Mouse (Mus musculus): Measurements from ENCODE around the gene Tmem9.

The Tmem9 gene

DNA sequence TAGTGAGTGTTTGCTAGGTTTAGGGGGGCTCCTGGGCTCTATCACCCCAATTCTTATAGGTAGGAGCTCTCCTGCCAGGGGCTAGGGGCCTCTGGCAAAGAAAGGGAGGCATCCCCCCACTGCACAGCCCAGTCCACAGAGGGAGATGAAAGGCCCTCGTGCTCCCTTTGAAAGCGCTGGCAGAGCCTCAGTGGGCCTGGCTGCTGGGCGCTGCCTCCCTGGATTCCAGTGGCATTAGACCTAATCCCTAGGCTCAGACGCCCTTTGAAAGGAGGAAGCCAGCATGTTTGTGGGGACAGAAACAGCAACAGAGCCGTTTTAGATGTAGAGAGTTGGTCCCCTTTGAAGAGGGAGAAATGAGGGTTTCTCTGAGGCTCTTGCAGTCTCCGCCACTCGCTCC is 22.3 kb downstream of the Tmem9 start:
- DNase-seq (ENCODE audit: low read depth, low spot score), result no peak

DNA sequence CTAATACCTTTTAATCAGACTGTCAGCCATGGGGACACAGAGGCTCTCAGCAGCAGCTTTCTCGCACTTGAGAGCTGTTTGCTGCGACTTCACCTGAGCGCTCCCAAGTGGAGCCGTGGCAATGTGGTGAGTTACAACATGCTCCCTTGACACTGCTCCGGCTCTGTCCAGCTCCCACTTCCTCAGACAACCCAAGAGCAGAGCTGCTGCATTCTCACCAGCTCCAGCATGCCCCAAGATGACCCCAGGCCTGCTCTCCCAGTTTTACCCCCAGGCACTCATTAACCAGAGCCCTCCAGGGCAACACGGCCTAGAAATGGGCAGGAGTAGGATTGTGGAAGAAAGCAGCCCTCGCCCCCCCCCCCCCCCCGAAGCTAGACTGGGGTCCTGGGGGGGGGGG is 23.7 kb downstream of the Tmem9 start:
- DNase-seq (ENCODE audit: low read depth, low spot score), result no peak

DNA sequence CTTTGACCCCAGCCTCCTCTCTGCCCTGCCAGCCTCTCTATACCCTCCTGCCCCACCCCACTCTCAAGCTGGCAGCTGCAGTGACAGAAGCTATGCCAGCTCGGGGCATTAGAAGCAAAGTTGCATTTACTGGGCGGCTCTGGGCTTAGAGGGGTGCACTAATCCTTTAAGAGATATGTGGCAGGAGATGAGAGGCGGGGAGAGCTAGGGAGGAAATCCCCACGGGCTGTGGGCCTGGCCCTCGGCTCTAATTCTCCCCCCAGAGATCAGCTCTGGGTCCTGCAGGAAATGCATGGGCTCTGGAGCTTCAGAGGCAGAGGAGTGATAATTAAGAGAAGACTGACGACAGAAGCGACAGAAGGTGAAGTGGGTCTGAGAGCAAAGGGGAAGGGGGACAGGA is 25.0 kb downstream of the Tmem9 start:
- DNase-seq (ENCODE audit: low read depth, low spot score), result no peak

DNA sequence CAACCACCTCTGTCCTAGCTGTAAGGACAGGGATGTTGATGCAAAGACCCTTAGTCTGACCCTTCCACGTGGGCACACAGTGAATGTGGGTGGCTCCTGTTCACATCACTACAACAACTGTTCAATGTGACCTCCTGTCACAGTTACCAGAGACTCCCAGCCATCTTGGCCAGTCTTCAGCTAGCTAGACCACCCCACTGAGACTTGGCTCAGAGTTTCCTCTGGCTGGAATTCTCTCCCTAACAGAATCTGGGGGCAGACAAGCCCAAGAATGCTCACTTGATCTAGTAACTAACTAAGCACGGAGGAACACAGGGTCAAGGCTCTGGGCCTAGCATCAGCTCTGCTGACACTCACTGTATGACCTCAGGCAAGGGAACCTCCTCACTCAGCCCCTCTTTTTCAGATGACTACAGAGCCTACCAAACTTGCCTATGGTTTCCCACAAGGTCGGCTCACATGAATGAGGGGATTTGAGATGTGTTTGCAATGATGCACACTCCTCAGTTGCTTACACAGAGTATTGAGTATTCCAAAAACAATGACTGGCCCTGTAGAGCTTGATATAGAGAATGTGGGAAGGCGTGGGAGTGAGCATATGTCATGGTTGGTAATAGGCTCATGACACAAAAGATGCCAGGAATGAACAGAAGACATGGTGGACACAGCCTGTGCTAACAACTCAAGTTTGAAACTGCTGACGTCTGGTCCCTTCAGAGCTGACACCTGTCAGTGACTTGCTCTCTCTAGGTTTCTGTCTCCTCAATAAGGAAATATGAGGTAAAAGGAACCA is 31.0 kb downstream of the Tmem9 start:
- DNase-seq (ENCODE audit: low read depth, low spot score), result no peak

DNA sequence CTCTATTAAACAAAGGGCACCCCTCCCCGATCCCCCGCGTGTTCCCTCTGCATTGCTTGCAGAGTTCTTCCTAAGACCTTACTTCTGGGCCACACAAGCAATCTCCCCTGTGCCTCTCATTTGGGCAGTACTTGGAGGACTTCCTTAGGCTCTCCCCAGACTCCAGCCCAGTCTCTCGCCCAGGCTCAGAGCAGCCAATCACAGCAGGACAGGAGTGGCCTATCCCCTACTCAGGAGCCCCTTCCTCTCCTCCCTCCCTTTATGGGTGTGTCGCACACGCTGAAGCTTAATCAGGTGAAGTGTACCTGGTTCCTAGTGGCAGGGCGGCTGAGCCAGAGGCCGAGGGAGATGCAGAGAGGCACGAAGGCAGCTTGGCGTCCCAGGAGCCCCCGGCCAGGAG is 32.5 kb downstream of the Tmem9 start:
- DNase-seq (ENCODE audit: low read depth, low spot score), result no peak

DNA sequence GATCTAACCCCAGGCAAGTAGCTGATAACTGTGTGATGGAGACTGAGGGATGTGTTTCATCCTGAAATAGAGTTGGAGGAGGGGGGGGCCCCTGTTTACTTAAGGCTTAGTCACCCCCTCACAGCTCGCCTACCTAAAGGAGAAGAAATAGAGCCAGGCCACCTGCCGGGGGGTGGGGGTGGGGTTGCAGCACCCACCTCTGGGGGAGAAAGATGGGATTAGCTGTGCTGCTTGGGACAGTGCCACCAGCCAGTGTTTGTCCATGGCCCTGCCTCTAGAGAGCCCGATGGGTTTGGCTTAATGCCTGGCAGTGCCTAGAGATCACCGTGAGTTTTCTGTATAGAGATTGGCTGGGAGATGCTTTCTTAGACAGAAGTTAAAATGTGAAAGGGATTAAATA is 32.9 kb downstream of the Tmem9 start:
- no peak for DNase-seq (ENCODE audit: low read depth, low spot score)

DNA sequence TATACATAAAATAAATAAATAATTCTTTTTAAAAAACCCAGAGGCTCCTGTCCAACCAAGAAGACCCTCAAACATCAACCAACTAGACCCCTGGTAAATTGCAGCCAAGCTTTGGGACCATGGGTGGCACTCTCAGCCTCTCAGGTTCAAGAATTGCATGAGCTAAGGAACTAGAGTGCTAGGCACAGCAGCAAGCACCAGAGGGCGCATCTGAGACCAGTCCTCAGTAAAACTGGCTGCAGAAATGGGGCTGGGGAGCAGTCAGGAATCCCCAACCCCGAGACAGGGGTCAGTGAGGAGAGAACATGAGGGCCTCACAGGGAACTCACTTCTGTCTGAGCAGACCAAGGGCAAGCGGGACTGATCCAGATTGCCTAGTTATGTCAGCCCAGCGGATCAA is 37.8 kb downstream of the Tmem9 start:
- DNase-seq (ENCODE audit: low read depth, low spot score), result peak; percentile 77

DNA sequence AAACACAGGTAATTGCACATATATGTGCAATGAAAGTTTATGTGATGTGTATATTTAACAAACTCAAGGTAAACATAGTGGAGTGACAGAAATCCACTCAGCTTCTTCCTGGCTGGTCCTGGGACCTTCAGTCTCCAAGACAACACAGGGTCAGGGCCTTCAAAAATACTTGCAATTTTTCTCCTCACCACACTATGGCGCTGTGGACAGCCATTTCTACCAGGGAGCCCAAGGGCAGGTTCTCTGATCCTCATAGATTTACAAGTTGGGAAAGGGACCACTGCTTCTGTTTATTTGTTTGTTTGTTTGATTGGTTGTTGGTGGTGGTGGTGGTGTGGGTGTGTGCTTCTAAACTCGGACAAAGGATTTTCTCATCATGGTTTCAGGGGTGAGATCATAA is 39.5 kb downstream of the Tmem9 start:
- peak; percentile 43 for DNase-seq (ENCODE audit: low read depth, low spot score)

DNA sequence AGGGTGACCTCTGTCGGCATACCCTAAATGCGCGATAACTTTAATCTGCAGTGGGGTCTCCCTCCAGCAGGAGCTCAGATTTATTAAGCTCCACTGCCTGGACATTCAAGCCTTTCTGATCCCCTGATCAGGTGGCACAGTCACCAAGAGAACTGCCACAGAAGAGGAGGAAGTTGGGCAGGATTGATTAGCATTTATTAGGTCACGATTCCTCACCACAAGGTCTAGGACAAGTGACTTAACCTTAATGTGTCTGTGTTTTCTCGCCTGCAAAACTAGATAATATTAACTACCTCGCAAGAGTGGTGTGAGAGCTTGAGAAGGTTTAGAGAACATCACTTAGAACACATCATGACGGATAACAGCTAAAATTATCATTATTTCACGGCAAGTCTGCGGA is 39.9 kb downstream of the Tmem9 start:
- DNase-seq (ENCODE audit: low read depth, low spot score), result no peak

DNA sequence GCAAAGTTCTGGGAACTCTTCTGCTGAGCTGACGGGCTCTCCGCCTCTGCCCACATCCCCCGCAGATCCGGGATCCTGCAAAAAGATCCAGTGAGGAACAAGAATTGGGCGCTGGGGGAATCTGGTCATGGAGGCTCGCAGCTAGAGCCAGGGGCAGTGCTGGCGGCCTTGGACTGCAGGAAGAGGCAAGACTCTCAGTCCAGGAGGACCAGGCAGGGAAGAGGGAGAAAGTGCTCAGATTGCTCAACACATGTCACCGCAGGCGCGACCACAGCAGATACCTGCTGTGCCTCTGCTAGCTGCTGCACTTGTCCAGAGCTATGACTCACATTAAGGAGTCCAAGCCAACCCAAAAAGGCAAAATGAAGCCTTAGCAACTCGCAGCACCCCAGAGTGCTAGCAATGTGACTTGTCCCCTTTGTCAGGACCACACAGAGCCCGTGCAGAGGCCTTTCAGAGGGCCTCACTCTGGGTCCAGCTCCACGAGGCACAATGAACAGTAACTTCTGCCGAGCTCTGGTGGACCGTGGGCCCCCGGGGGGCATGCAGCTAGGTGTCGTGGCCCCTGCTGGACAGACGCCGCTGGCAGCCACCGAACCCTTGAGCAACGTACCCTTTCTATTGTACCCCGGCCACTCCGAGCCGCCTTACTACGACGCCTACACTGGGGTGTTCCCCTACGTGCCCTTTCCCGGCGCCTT is 42.5 kb downstream of the Tmem9 start, which contains the start of gene Ascl5:
TSS of gene Ascl5 (plus strand) at position 493 of the 701 bp plus-strand sequence.
- no peak for DNase-seq (ENCODE audit: low read depth, low spot score)

DNA sequence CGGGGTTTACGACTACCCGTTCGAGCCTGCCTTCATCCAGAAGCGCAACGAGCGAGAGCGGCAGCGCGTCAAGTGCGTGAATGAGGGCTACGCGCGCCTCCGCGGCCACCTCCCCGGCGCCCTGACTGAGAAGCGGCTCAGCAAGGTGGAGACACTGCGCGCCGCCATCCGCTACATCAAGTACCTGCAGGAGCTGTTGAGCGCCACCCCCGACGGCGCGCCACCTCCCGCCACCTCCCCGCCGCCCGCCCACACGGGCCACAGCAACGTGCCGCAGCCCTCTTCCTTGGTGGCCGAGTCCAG is 43.0 kb downstream of the Tmem9 start:
- peak; percentile 60 for DNase-seq (ENCODE audit: low read depth, low spot score)

DNA sequence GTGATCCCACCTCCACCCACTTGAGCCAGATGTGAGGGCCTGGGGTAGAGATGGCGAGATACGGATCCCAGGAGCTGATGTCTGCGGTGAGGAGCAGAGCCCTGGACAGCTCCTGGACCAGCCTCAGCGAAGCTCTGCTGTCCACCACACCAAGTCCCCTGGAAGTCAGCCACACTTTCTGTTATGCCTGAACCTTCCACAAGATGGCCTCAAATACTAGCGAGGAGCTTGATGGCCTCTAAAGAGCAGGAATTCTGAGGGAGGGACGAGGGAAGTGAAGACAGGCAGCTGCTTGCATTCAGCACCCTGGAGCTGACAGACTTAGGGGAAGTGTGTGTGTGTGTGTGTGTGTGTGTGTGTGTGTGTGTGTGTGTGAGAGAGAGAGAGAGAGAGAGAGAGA is 43.5 kb downstream of the Tmem9 start:
- DNase-seq (ENCODE audit: low read depth, low spot score), result peak; percentile 51

DNA sequence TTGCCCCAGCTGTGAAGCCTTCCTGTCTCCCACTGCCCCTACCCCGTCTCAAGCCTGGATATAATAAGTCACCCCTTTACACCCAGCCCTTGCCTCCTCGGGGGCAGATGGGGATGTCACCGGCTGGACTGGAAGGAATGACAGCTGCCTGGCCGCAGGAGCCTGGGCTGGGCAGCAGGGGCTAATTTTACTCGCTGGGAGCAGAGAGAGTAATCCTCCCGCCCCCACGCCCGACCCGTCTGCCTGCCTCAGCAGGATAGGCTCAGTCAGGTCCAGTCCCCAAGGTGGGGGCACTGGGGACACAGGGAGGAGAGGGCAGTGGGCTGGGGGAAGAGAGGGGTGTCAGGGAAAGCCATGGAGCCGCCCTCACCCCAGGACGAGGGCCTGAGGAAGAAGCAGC is 44.6 kb downstream of the Tmem9 start, which contains the start of gene Cacna1s:
TSS of gene Cacna1s (plus strand) at position 204 of the 400 bp plus-strand sequence.
- DNase-seq (ENCODE audit: low read depth, low spot score), result no peak

DNA sequence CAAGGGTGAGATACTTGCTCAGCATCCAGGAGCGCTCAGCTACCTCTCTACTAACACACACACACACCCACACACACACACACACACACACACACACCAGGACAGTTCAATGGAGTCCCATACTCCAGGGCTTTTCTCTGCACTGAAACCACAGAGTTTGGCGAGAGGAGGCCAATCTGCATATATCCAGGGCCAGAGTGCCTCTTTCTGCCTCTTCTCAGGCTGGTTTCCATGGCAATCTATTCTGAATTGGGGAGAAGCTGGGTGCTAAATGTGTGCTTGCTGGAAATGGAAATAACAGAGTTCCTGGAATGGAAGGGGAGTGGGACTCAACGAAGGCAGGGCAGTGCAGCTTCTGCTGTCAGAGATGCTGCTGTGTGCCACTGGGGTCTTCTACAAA is 47.8 kb downstream of the Tmem9 start:
- DNase-seq (ENCODE audit: low read depth, low spot score), result no peak

DNA sequence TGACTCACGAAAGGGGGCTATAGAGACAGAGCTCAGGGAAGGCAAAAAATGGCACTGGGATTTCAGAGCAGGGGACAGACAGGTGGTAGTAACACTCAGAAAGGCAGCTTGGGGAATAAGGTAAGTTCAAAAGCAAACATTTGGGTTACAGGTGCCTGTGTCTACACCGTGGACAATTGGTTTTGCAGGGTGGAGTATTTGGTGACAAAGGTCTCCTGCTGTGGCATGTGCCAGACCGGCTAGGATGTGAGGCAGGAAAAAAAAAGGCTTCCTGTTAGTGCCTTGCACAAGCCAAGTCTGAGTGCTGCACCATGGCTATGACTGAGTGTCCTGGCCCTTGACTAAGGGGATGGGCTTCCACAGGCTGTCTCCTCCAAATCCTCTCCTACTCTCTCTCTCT is 50.6 kb downstream of the Tmem9 start:
- DNase-seq (ENCODE audit: low read depth, low spot score), result no peak

DNA sequence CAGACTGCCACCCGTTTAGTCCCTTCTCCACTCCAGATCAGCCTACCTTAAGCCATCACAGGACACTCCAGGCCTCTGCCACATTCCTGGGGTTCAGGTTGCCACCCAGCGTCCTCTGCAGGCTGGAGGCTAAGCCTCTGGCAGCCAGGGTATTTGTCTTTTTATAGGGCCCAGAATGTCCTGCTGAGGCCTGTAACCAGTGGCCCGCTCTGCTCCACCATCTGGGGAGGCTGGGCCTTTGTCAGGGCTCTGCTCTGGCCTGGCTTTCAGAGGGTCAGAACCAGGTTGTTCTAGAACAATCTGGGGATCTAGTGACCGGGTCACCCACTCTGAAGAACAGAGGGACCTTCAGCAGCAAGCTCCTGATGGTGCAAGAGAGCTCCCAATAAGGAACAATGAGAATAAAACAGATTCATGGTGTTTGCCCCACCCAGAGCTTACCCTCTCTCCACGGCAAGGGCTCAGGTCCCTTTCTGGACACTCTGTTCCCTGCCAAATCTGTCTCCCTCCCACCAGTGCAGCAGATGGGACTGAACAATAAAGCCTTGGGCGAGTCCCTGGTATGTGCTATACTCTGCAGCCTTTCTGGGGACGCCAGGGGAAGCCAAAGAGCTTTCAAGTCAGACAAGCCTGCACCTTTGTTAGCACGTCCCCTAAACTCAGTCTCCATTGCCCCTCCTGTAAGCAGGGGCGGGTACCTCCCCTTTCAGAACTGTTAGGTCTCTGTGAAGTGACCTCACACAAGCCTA is 53.3 kb downstream of the Tmem9 start:
- DNase-seq (ENCODE audit: low read depth, low spot score), result no peak

DNA sequence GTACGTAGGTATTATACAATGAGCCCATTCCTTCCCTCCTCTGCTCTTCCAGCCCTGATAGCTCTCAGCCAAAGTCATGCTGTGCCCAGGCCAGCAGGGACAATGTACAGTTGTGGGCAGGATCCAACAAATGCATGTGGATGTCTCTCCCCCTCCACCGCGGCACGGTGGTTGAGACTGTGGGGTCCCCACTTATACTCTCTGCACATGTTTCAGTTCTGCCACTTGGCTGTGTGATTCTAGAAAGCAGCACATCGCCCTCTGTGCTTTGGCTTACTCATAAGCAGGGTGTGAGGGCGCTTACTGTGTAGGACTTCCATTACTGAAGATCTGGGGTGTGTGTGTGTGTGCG is 53.8 kb downstream of the Tmem9 start:
- no peak for DNase-seq (ENCODE audit: low read depth, low spot score)

DNA sequence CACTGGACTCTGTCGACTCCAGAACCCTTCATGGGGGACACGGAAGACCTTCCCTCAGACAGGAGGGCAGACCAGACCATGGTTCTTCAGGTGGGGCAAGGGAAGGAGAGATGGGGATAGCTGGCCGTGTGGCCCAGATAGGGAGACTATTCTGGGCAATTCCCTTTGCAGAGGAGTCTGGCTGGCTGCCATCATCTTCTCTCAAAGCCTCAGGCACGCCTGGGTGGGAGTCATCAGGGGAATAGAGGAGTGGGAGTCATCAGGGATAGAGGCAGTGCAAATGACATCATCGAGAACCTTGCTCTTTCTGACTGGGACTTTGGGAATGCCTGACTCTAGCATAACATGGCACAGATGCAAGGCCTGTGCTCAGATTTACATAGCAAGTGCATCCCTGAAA is 56.0 kb downstream of the Tmem9 start:
- no peak for DNase-seq (ENCODE audit: low read depth, low spot score)

DNA sequence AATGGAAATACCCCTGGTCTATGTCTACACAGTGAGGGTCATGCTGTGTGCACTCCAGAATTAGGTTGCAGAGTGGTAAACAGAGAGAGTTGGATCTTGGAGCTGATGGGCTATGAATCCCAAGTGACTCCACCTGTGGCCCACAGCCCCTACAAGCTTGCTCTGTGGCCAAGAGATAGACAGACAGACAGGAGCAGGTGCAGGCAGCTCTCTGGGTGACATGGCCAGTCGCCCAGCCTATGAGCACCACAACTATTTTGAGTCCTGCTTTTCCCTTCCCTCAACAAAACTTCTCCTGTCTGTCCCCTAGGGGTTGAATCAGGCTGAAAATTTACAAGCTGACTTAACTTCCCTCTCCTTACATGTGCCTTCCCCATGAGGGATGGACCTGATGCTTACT is 58.7 kb downstream of the Tmem9 start:
- DNase-seq (ENCODE audit: low read depth, low spot score), result no peak

DNA sequence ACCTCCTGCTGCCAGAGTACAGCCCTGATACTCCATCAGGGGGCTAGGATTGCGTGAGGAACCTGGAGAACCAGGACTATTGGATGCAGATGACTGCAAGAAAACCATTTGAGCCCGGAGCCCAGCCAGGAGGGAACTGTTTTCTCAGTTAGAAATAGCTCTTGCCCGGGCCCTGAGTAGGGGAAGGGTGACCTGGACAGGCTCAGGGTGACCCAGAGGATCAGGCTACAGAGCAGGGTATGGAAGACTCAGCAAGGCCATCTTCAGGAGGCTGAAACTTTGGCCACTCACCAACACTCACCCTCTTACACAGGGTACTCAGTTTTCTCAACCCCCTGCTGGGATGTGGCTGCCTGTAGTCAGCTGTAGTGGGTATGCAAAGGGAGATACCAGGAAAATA is 59.6 kb downstream of the Tmem9 start:
- no peak for DNase-seq (ENCODE audit: low read depth, low spot score)

DNA sequence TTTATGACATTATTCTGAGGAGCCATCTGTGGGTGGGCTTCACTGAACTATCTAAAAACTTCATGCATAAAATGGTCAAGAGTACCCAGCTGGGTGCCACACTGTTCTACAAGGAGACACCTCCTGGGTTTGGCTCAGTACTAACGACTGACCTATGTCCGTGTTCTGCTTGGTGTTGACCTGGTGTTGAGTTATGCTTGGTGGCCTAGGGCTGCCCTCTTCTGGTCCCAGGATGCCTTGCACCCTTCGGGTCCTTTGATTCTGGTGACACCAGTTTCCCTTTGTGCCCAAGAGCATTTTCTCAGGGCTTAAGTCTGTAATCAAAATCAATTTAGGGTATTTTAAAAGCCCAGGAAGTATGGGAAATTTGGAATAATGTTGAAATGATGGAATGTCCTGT is 68.1 kb downstream of the Tmem9 start:
- DNase-seq (ENCODE audit: low read depth, low spot score), result peak; percentile 38

DNA sequence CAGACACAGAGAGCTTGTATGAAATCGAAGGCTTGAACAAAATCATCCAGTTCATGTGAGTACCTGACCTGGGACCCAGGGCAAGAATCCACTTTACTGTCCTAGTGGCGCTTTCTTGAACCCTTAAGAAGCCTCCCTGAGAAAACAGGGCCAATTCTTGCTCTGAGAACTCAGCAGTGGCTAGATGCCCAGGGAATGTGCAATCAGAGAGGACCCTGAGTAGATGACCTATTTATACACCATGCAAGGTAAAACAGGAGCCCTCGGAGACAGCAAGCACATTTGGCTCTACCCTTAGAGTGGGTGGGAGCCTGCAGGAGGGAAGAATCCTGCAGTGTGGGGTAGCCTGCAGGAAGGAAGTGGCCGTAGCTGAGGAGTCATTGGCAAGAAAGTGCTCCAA is 69.7 kb downstream of the Tmem9 start:
- no peak for DNase-seq (ENCODE audit: low read depth, low spot score)

DNA sequence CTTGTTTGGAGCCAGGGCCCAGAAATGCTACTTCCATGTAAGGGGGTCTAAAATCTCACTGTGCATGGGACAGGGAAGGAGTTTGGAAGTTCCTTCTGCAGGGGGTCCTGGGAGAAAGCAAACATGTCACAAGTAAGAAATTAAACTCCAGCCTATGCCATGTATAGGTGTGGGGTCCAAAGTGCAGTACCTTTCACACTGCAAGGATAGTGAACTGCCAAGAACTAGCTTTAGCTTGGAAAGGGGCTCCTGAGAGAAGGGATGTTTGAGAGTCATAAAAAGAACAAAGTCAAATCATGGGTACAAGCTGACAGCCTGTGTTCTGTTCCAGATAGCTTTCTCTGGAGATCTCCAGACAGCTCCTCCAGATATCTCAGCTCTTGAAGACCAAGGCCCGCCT is 73.2 kb downstream of the Tmem9 start:
- no peak for DNase-seq (ENCODE audit: low read depth, low spot score)

Measured in CD4-positive, CD25-positive, alpha-beta regulatory T cell, adult 2 months (primary cell).